Comparison of ENCODE assay signal across 10 mouse cellular contexts in genomic region chr4:102567676-102568254, GRCm38 (mm10).
DNase-seq lines count a peak whose midpoint lies in the region; ATAC-seq and TF ChIP-seq lines count a peak whose summit lies in the region.
"Had no signal": no experiment of that assay in that cellular context is flagged by ENCODE, and none has a peak within 500 bp of the region (broad histone marks: within the 10 kb centered on the region; RNA-seq: fewer than 3 reads in every experiment).

No protein-coding gene starts in this region.

- no peak for TF ChIP-seq CTCF in bone marrow, adult 2 months (IDR thresholded peaks at IDR 0.05; ENCODE audit: control insufficient read depth, insufficient read depth, low read length)
- no peak for TF ChIP-seq CTCF in liver, embryonic 14.5 days (IDR thresholded peaks at IDR 0.05; ENCODE audit: low read depth)

- H3K9me3 ChIP-seq in kidney, embryonic 16.5 days (ENCODE audit: low read length), result no peaks in the 10 kb centered on the region
- H3K9me3 ChIP-seq in embryonic facial prominence, embryonic 15.5 days (replicated peaks), result no peaks in the 10 kb centered on the region
- no peaks in the 10 kb centered on the region for H3K9me3 ChIP-seq in liver, embryonic 14.5 days (ENCODE audit: control insufficient read depth, low read length)
- no peaks in the 10 kb centered on the region for H3K9me3 ChIP-seq in intestine, embryonic 15.5 days
- H3K9me3 ChIP-seq: hindbrain, embryonic 15.5 days had no signal

- peak overlapping the region; percentile 11 for H3K27ac ChIP-seq in kidney, embryonic 16.5 days (ENCODE audit: low read length)
- peak overlapping the region; percentile 53; the same call in 1 of the 2 replicates for H3K27ac ChIP-seq in bone marrow, adult 2 months (ENCODE audit: control insufficient read depth, insufficient read depth, low read depth, low read length, poor library complexity)
- 0 out of 2 replicates have a peak overlapping the region, but pooled peaks have one; percentile 22 for H3K27ac ChIP-seq in embryonic facial prominence, embryonic 15.5 days (replicated peaks)
- H3K27ac ChIP-seq in liver, embryonic 14.5 days, result peak overlapping the region; percentile 12
- no peak overlapping the region for H3K27ac ChIP-seq in intestine, embryonic 15.5 days
- H3K27ac ChIP-seq: hindbrain, embryonic 15.5 days had no signal

- TF ChIP-seq EP300 in liver, embryonic 14.5 days (IDR thresholded peaks at IDR 0.05; ENCODE audit: low read depth), result no peak

- DNase-seq in kidney, adult 11 months, result no peak
- peak in 1 of 3 experiments; percentile 36 for DNase-seq in liver, embryonic 14.5 days (ENCODE audit: low read depth in 3 of 3, low spot score in 3 of 3)
- no peak for DNase-seq in right cerebral cortex, postnatal 10 days (ENCODE audit: low spot score in 2 of 2)
- DNase-seq: right cerebral cortex, postnatal 25 days had no signal

- H3K27me3 ChIP-seq in kidney, embryonic 16.5 days (ENCODE audit: insufficient read depth, low read length), result peaks cover 4% of the 10 kb centered on the region; the same call in 1 of the 2 replicates
- H3K27me3 ChIP-seq in embryonic facial prominence, embryonic 15.5 days, result no peaks in the 10 kb centered on the region
- no peaks in the 10 kb centered on the region for H3K27me3 ChIP-seq in liver, embryonic 14.5 days (ENCODE audit: control insufficient read depth, insufficient read depth, low read length)
- no peaks in the 10 kb centered on the region for H3K27me3 ChIP-seq in intestine, embryonic 15.5 days (replicated peaks)
- H3K27me3 ChIP-seq: hindbrain, embryonic 15.5 days had no signal

- H3K36me3 ChIP-seq in kidney, embryonic 16.5 days (ENCODE audit: insufficient read depth, low read length), result no peaks in the 10 kb centered on the region
- H3K36me3 ChIP-seq in embryonic facial prominence, embryonic 15.5 days, result no peaks in the 10 kb centered on the region
- no peaks in the 10 kb centered on the region for H3K36me3 ChIP-seq in liver, embryonic 14.5 days (replicated peaks; ENCODE audit: control insufficient read depth, insufficient read depth, low read depth)
- no peaks in the 10 kb centered on the region for H3K36me3 ChIP-seq in intestine, embryonic 15.5 days
- H3K36me3 ChIP-seq: hindbrain, embryonic 15.5 days had no signal

- no peak for ATAC-seq in kidney, embryonic 16.5 days (ENCODE audit: low FRiP score, low TSS enrichment)
- no peak for ATAC-seq in embryonic facial prominence, embryonic 15.5 days (ENCODE audit: insufficient number of reproducible peaks, low FRiP score, low TSS enrichment, low read depth)
- peak; percentile 55 for ATAC-seq in liver, embryonic 14.5 days (ENCODE audit: insufficient read depth)
- no peak for ATAC-seq in intestine, embryonic 15.5 days
- ATAC-seq in erythroblast, adult 5-6 weeks (replicated peaks; ENCODE audit: low FRiP score, poor library complexity, severe bottlenecking), result no peak

- no peak overlapping the region for H3K4me3 ChIP-seq in kidney, embryonic 16.5 days (ENCODE audit: low read length)
- H3K4me3 ChIP-seq in bone marrow, adult 2 months (replicated peaks; ENCODE audit: control insufficient read depth, low read depth, low read length), result no peak overlapping the region
- H3K4me3 ChIP-seq in embryonic facial prominence, embryonic 15.5 days (replicated peaks), result no peak overlapping the region
- no peak overlapping the region for H3K4me3 ChIP-seq in liver, embryonic 14.5 days (ENCODE audit: insufficient read depth in 1 of 2, low read depth in 2 of 2, low read length in 2 of 2)
- no peak overlapping the region for H3K4me3 ChIP-seq in intestine, embryonic 15.5 days (replicated peaks)
- H3K4me3 ChIP-seq: hindbrain, embryonic 15.5 days had no signal

- H3K9ac ChIP-seq in kidney, embryonic 16.5 days (replicated peaks; ENCODE audit: low read length), result no peak overlapping the region
- H3K9ac ChIP-seq in embryonic facial prominence, embryonic 15.5 days, result no peak overlapping the region
- no peak overlapping the region for H3K9ac ChIP-seq in liver, embryonic 14.5 days (replicated peaks)
- H3K9ac ChIP-seq in intestine, embryonic 15.5 days, result no peak overlapping the region
- H3K9ac ChIP-seq: hindbrain, embryonic 15.5 days had no signal

- 42% methylated on average over 4 of the region's 4 CpGs for WGBS in kidney, embryonic 16.5 days
- 4% methylated on average over 4 of the region's 4 CpGs for WGBS in bone marrow, adult 2 months
- 23% methylated on average over 4 of the region's 4 CpGs for WGBS in embryonic facial prominence, embryonic 15.5 days
- 3% methylated on average over 4 of the region's 4 CpGs for WGBS in liver, embryonic 14.5 days (ENCODE audit: insufficient replicate concordance)
- 34% methylated on average over 4 of the region's 4 CpGs for WGBS in intestine, embryonic 15.5 days

- no peak for TF ChIP-seq POLR2A in bone marrow, adult 2 months (IDR thresholded peaks at IDR 0.05; ENCODE audit: borderline replicate concordance, control insufficient read depth, low read depth, low read length)

- peaks cover 31% of the 10 kb centered on the region for H3K4me1 ChIP-seq in kidney, embryonic 16.5 days (ENCODE audit: insufficient read depth, low read length)
- peaks cover 7% of the 10 kb centered on the region; the same call in 1 of the 2 replicates for H3K4me1 ChIP-seq in bone marrow, adult 2 months (ENCODE audit: control insufficient read depth, insufficient read depth, low read length)
- peaks cover 40% of the 10 kb centered on the region for H3K4me1 ChIP-seq in embryonic facial prominence, embryonic 15.5 days
- peaks cover 34 to 46% of the 10 kb centered on the region in 2 experiments for H3K4me1 ChIP-seq in liver, embryonic 14.5 days (replicated peaks; ENCODE audit: control insufficient read depth in 2 of 2, insufficient read depth in 2 of 2, low read length in 1 of 2)
- peaks cover 16% of the 10 kb centered on the region for H3K4me1 ChIP-seq in intestine, embryonic 15.5 days (replicated peaks)

- no peak overlapping the region for H3K4me2 ChIP-seq in kidney, embryonic 16.5 days (replicated peaks; ENCODE audit: low read depth, low read length)
- H3K4me2 ChIP-seq in embryonic facial prominence, embryonic 15.5 days (replicated peaks), result no peak overlapping the region
- peak overlapping the region; percentile 84 for H3K4me2 ChIP-seq in liver, embryonic 14.5 days (ENCODE audit: low read depth)
- no peak overlapping the region for H3K4me2 ChIP-seq in intestine, embryonic 15.5 days (replicated peaks)
- H3K4me2 ChIP-seq: hindbrain, embryonic 15.5 days had no signal
